In genomic region chr7:140990185-140990584, GRCm38 (mm10) we compare ENCODE assay signal across 22 mouse cellular contexts. TPM values are rescaled to one million over a fixed set of nuclear protein-coding genes. Genes with fewer than 3 reads are reported as not detected.
DNase-seq lines count a peak whose midpoint lies in the region; ATAC-seq and TF ChIP-seq lines count a peak whose summit lies in the region.
"Had no signal": no experiment of that assay in that cellular context is flagged by ENCODE, and none has a peak within 500 bp of the region (broad histone marks: within the 10 kb centered on the region; RNA-seq: fewer than 3 reads in every experiment).

No protein-coding gene starts in this region.

- no peaks in the 10 kb centered on the region for H3K36me3 ChIP-seq in E14TG2a.4 (ENCODE audit: insufficient read depth, low read length)
- H3K36me3 ChIP-seq: G1E; liver, embryonic 13.5 days; neural tube, embryonic 12.5 days had no signal

- TF ChIP-seq CTCF in E14TG2a.4 (conservative IDR thresholded peaks at IDR 0.05; ENCODE audit: low read length), result no peak

- ATAC-seq in CD4-positive, CD25-positive, alpha-beta regulatory T cell, adult 4 months, result no peak
- ATAC-seq in granulocyte monocyte progenitor cell, adult 5-6 weeks (replicated peaks; ENCODE audit: poor library complexity, severe bottlenecking), result peak; percentile 10; the same call in 1 of the 2 replicates
- peak; percentile 22 for ATAC-seq in megakaryocyte, adult 5-6 weeks (ENCODE audit: poor library complexity, severe bottlenecking)
- ATAC-seq: forebrain, postnatal 0 days had no signal

- no peaks in the 10 kb centered on the region for H3K9me3 ChIP-seq in E14TG2a.4 (ENCODE audit: low read length)
- H3K9me3 ChIP-seq: liver, embryonic 13.5 days; neural tube, embryonic 12.5 days had no signal

- H3K4me3 ChIP-seq in E14TG2a.4 (replicated peaks; ENCODE audit: low read length), result peak overlapping the region; percentile 63
- H3K4me3 ChIP-seq: erythroblast, embryonic 14.5 days; liver, embryonic 13.5 days; neural tube, embryonic 12.5 days had no signal

- no peaks in the 10 kb centered on the region for H3K27me3 ChIP-seq in E14TG2a.4 (ENCODE audit: insufficient read depth, low read length)
- H3K27me3 ChIP-seq: liver, embryonic 13.5 days; neural tube, embryonic 12.5 days had no signal

- peaks cover 84% of the 10 kb centered on the region for H3K4me1 ChIP-seq in E14TG2a.4 (replicated peaks; ENCODE audit: low read depth, low read length)
- H3K4me1 ChIP-seq: neural tube, embryonic 12.5 days had no signal

- peak; percentile 11 for DNase-seq in CD4-positive, CD25-positive, alpha-beta regulatory T cell, adult 2 months (ENCODE audit: low read depth, low spot score)
- DNase-seq in kidney, adult 11 months, result no peak
- no peak for DNase-seq in frontal cortex, postnatal 36 days (ENCODE audit: low spot score in 2 of 2)
- DNase-seq in lung, adult 18-20 months, result no peak
- DNase-seq: adrenal gland, adult 2 months; cerebellum, adult 18-20 months; embryo, embryonic 11 days; forebrain, postnatal 0 days; gastrocnemius, postnatal 10 days; layer of hippocampus, adult 9-11 months; liver, embryonic 13.5 days; lung, postnatal 36 days; right cerebral cortex, postnatal 25 days; thymus, adult 2 months had no signal

RNA-seq across cellular contexts. Expression of gene Ifitm3, which starts 20.4 kb away (rescaled TPM):
- polyA plus RNA-seq in CD4-positive, CD25-positive, alpha-beta regulatory T cell, adult 4 months (2017; shearing (Covaris generic)), result 1 to 10 TPM; 2.9 to 4.4 TPM
- 146 and 224 TPM in 2 replicates for total RNA-seq in granulocyte monocyte progenitor cell, adult 5-6 weeks (2014; fragmentation: Nextera tagmentation)
- 55.6 and 69.2 TPM in 2 replicates for total RNA-seq in granulocyte monocyte progenitor cell, adult 5-6 weeks (2017)
- total RNA-seq in megakaryocyte, adult 5-6 weeks (2015), result 2,002 and 2,201 TPM in 2 replicates
- 715 and 839 TPM in 2 replicates for total RNA-seq in megakaryocyte, adult 5-6 weeks (2017)
- total RNA-seq: G1E had no signal
- polyA plus RNA-seq: G1E had no signal

RNA-seq across cellular contexts. Expression of gene Ifitm1, which starts 23.2 kb away (rescaled TPM):
- not detected for polyA plus RNA-seq in CD4-positive, CD25-positive, alpha-beta regulatory T cell, adult 4 months (2017; shearing (Covaris generic))
- total RNA-seq in granulocyte monocyte progenitor cell, adult 5-6 weeks (2014; fragmentation: Nextera tagmentation), result 79.9 and 149 TPM in 2 replicates
- 18.5 and 25.3 TPM in 2 replicates for total RNA-seq in granulocyte monocyte progenitor cell, adult 5-6 weeks (2017)
- total RNA-seq in megakaryocyte, adult 5-6 weeks (2015), result 110 and 111 TPM in 2 replicates
- total RNA-seq in megakaryocyte, adult 5-6 weeks (2017), result 48.4 and 56.3 TPM in 2 replicates
- polyA plus RNA-seq: G1E had no signal

RNA-seq across cellular contexts. Expression of gene Ifitm6, which starts 27.5 kb away (rescaled TPM):
- polyA plus RNA-seq in CD4-positive, CD25-positive, alpha-beta regulatory T cell, adult 4 months (2017; shearing (Covaris generic)), result not detected
- 17.9 and 48.1 TPM in 2 replicates for total RNA-seq in granulocyte monocyte progenitor cell, adult 5-6 weeks (2014; fragmentation: Nextera tagmentation)
- total RNA-seq in granulocyte monocyte progenitor cell, adult 5-6 weeks (2017), result 22.5 and 42.5 TPM in 2 replicates
- 1,773 and 2,031 TPM in 2 replicates for total RNA-seq in megakaryocyte, adult 5-6 weeks (2015)
- total RNA-seq in megakaryocyte, adult 5-6 weeks (2017), result 1,518 and 1,657 TPM in 2 replicates
- total RNA-seq: G1E had no signal
- polyA plus RNA-seq: erythroblast, embryonic 14.5 days; G1E had no signal

RNA-seq across cellular contexts. Expression of gene Ifitm2, which starts 34.4 kb away (rescaled TPM):
- 10 to 100 TPM; 39.6 to 46.5 TPM for polyA plus RNA-seq in CD4-positive, CD25-positive, alpha-beta regulatory T cell, adult 4 months (2017; shearing (Covaris generic))
- 555 and 581 TPM in 2 replicates for total RNA-seq in granulocyte monocyte progenitor cell, adult 5-6 weeks (2014; fragmentation: Nextera tagmentation)
- total RNA-seq in granulocyte monocyte progenitor cell, adult 5-6 weeks (2017), result 354 and 388 TPM in 2 replicates
- total RNA-seq in megakaryocyte, adult 5-6 weeks (2015), result 773 and 813 TPM in 2 replicates
- 401 and 447 TPM in 2 replicates for total RNA-seq in megakaryocyte, adult 5-6 weeks (2017)

RNA-seq across cellular contexts. Expression of gene Gm45717, which starts 34.4 kb away (rescaled TPM):
- polyA plus RNA-seq in CD4-positive, CD25-positive, alpha-beta regulatory T cell, adult 4 months (2017; shearing (Covaris generic)), result under 1 TPM in 1 of 2 experiments, not detected in 1; 0.82 TPM
- not detected in 2 replicates for total RNA-seq in granulocyte monocyte progenitor cell, adult 5-6 weeks (2014; fragmentation: Nextera tagmentation)
- not detected in 2 replicates for total RNA-seq in granulocyte monocyte progenitor cell, adult 5-6 weeks (2017)
- not detected in 2 replicates for total RNA-seq in megakaryocyte, adult 5-6 weeks (2015)
- 0.88 TPM in 1 of 2 replicates, not detected in the other for total RNA-seq in megakaryocyte, adult 5-6 weeks (2017)
- total RNA-seq: adrenal gland, adult 2 months; forebrain, postnatal 0 days; G1E; gastrocnemius, postnatal 10 days; heart, postnatal 25 days had no signal
- polyA plus RNA-seq: adrenal gland, adult 2 months; erythroblast, embryonic 14.5 days; forebrain, postnatal 0 days; G1E; liver, embryonic 13.5 days; neural tube, embryonic 12.5 days; thymus, adult 2 months had no signal

Comparison
In these comparisons a context has a peak if more than half of its experiments do, and no peak if none do; other contexts are left out.
1. RNA of gene Ifitm6, which starts 27.5 kb away (total RNA-seq): 1,518 to 2,031 TPM in megakaryocyte, adult 5-6 weeks; 17.9 to 48.1 TPM in granulocyte monocyte progenitor cell, adult 5-6 weeks; every median in the first group is over 10 times any median in the second.